Mouse (Mus musculus): ENCODE measurements around the gene Gprin3. TPM values are rescaled to one million over a fixed set of nuclear protein-coding genes. Genes with fewer than 3 reads are reported as not detected.

The Gprin3 gene
- polyA plus RNA-seq (2015; fragmentation: Nextera tagmentation; extraction: Ambion mirVana) = 1.7 and 2.4 TPM in 2 replicates

GRCm38 (mm10) chr6:59425824-59426533 lies at the start of gene Gprin3:
Gene Gprin3, minus strand, starts transcription at chr6:59426294.
- H3K9me3 ChIP-seq (ENCODE audit: low read length) = no peaks in the 10 kb centered on the region
- peak within 1 kb of the TSS; percentile 81 for H3K27ac ChIP-seq (ENCODE audit: low read length)
- H3K4me3 ChIP-seq (ENCODE audit: low read length) = peak within 1 kb of the TSS; percentile 58
- ATAC-seq (ENCODE audit: low FRiP score, low TSS enrichment) = peak; percentile 98
- no peaks in the 10 kb centered on the region; the same call in 1 of the 2 replicates for H3K27me3 ChIP-seq (ENCODE audit: insufficient read depth, low read length)
- peak within 1 kb of the TSS; percentile 86 for H3K4me2 ChIP-seq (replicated peaks; ENCODE audit: low read depth, low read length)
- no peaks in the 10 kb centered on the region for H3K36me3 ChIP-seq (ENCODE audit: insufficient read depth, low read length)
- H3K4me1 ChIP-seq (ENCODE audit: insufficient read depth, low read length) = 0 out of 2 replicates have a peak, but pooled peaks cover 4% of the 10 kb centered on the region
- WGBS = 6% methylated on average over 34 of the region's 34 CpGs
- peak within 1 kb of the TSS; percentile 74 for H3K9ac ChIP-seq (replicated peaks; ENCODE audit: low read length)

- H3K9ac ChIP-seq (replicated peaks; ENCODE audit: low read length) = no peak overlapping the region
- no peak for ATAC-seq (ENCODE audit: low FRiP score, low TSS enrichment)
- H3K36me3 ChIP-seq (ENCODE audit: insufficient read depth, low read length) = no peaks in the 10 kb centered on the region
- no peaks in the 10 kb centered on the region for H3K4me1 ChIP-seq (ENCODE audit: insufficient read depth, low read length)
- H3K27me3 ChIP-seq (ENCODE audit: insufficient read depth, low read length) = no peaks in the 10 kb centered on the region
- no peak overlapping the region for H3K4me3 ChIP-seq (ENCODE audit: low read length)
- no peaks in the 10 kb centered on the region for H3K9me3 ChIP-seq (ENCODE audit: low read length)
- no peak overlapping the region for H3K27ac ChIP-seq (ENCODE audit: low read length)
- no peak overlapping the region for H3K4me2 ChIP-seq (replicated peaks; ENCODE audit: low read depth, low read length)
Observed at GRCm38 (mm10) chr6:59458861-59459260, 32.8 kb upstream of the Gprin3 start.

DNA sequence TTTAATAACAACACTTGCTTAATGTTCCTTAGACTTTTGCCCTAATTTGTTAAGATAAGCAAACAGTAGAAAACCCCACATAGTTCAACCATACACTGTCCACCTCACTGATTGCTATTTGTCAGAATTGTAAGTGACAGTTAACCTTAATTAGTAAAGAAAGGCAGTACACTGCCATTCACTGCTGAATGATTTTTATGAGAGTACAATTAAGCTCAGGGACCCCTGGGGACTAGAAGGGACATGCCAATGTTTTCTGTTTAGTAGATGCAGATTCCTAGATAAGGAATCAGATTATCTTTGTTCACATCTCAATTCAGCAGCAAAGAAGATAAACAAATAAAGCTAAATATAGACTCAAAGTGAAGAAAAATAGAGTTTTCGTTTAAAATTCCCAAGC lies 30.0 kb upstream of the Gprin3 start:
- WGBS = 67% methylated on average over 1 of the region's 1 CpGs
- Histone ChIP-seq H3K4me2 (replicated peaks; ENCODE audit: low read depth, low read length) (no peak overlapping the region), H3K36me3 (ENCODE audit: insufficient read depth, low read length) (no peaks in the 10 kb centered on the region), H3K9me3 (ENCODE audit: low read length) (no peaks in the 10 kb centered on the region), H3K9ac (replicated peaks; ENCODE audit: low read length) (no peak overlapping the region), H3K4me1 (ENCODE audit: insufficient read depth, low read length) (no peaks in the 10 kb centered on the region), H3K27me3 (ENCODE audit: insufficient read depth, low read length) (no peaks in the 10 kb centered on the region), H3K4me3 (ENCODE audit: low read length) (no peak overlapping the region), H3K27ac (ENCODE audit: low read length) (no peak overlapping the region)
- no peak for ATAC-seq (ENCODE audit: low FRiP score, low TSS enrichment)

DNA sequence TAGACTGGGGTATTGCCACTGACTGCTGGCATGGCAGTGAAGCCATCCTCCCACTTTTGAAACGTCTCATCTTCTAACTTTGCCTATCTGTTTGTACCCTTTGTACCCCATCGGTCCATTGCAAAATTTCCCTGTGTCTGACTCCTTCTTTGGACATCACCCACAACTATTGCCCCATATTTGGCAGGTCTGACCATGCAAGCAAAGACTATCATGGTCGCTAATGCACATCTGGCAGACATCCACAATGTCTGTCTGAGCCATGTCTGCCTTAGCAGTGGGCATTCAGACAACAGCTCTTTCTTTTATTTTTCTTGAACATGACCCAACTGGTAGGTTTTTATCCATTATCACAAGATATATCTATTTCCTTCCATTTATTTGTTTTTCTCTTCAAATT lies 25.3 kb upstream of the Gprin3 start:
- Histone ChIP-seq H3K9ac (replicated peaks; ENCODE audit: low read length) (no peak overlapping the region), H3K9me3 (ENCODE audit: low read length) (no peaks in the 10 kb centered on the region), H3K4me2 (replicated peaks; ENCODE audit: low read depth, low read length) (no peak overlapping the region), H3K27ac (ENCODE audit: low read length) (no peak overlapping the region), H3K4me1 (ENCODE audit: insufficient read depth, low read length) (no peaks in the 10 kb centered on the region), H3K27me3 (ENCODE audit: insufficient read depth, low read length) (no peaks in the 10 kb centered on the region), H3K36me3 (ENCODE audit: insufficient read depth, low read length) (no peaks in the 10 kb centered on the region), H3K4me3 (ENCODE audit: low read length) (no peak overlapping the region)
- WGBS = 88% methylated on average over 3 of the region's 3 CpGs
- no peak for ATAC-seq (ENCODE audit: low FRiP score, low TSS enrichment)

GRCm38 (mm10) chr6:59445101-59445503 lies 19.0 kb upstream of the Gprin3 start:
- Histone ChIP-seq H3K9ac (replicated peaks; ENCODE audit: low read length) (no peak overlapping the region), H3K27ac (ENCODE audit: low read length) (no peak overlapping the region), H3K4me2 (replicated peaks; ENCODE audit: low read depth, low read length) (no peak overlapping the region), H3K4me3 (ENCODE audit: low read length) (no peak overlapping the region), H3K4me1 (ENCODE audit: insufficient read depth, low read length) (no peaks in the 10 kb centered on the region), H3K27me3 (ENCODE audit: insufficient read depth, low read length) (no peaks in the 10 kb centered on the region), H3K9me3 (ENCODE audit: low read length) (no peaks in the 10 kb centered on the region), H3K36me3 (ENCODE audit: insufficient read depth, low read length) (no peaks in the 10 kb centered on the region)
- no peak for ATAC-seq (ENCODE audit: low FRiP score, low TSS enrichment)
- WGBS = 71% methylated on average over 3 of the region's 3 CpGs

DNA sequence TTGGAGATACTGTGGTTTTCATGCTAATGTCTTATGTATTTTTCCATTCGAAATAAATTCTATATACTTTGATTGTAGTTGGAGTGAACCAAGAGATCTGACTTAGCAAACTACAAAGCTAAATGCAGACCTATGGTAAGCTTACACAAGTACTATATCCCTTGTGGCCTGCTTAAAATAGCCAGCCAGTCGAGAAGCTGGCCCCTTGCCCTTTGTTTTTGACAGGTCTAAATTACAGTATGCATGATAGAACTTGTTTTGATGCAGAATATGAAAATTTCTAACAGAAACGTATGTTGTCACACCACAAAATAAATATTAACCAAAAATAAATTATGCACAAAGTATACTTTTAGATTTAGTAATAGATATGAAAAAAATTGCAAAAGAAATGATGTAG lies 9.8 kb upstream of the Gprin3 start:
- Histone ChIP-seq H3K4me3 (ENCODE audit: low read length) (no peak overlapping the region), H3K9me3 (ENCODE audit: low read length) (no peaks in the 10 kb centered on the region), H3K4me2 (replicated peaks; ENCODE audit: low read depth, low read length) (no peak overlapping the region), H3K27ac (ENCODE audit: low read length) (no peak overlapping the region), H3K4me1 (ENCODE audit: insufficient read depth, low read length) (no peaks in the 10 kb centered on the region), H3K27me3 (ENCODE audit: insufficient read depth, low read length) (no peaks in the 10 kb centered on the region), H3K36me3 (ENCODE audit: insufficient read depth, low read length) (no peaks in the 10 kb centered on the region), H3K9ac (replicated peaks; ENCODE audit: low read length) (no peak overlapping the region)
- no peak for ATAC-seq (ENCODE audit: low FRiP score, low TSS enrichment)
- 53% methylated on average over 3 of the region's 3 CpGs for WGBS

GRCm38 (mm10) chr6:59433116-59433515 lies 7.0 kb upstream of the Gprin3 start:
- no peaks in the 10 kb centered on the region for H3K36me3 ChIP-seq (ENCODE audit: insufficient read depth, low read length)
- no peaks in the 10 kb centered on the region for H3K27me3 ChIP-seq (ENCODE audit: insufficient read depth, low read length)
- no peak for ATAC-seq (ENCODE audit: low FRiP score, low TSS enrichment)
- no peak overlapping the region for H3K4me2 ChIP-seq (replicated peaks; ENCODE audit: low read depth, low read length)
- WGBS = 54% methylated on average over 1 of the region's 1 CpGs
- H3K9me3 ChIP-seq (ENCODE audit: low read length) = no peaks in the 10 kb centered on the region
- no peak overlapping the region for H3K9ac ChIP-seq (replicated peaks; ENCODE audit: low read length)
- no peak overlapping the region for H3K27ac ChIP-seq (ENCODE audit: low read length)
- no peaks in the 10 kb centered on the region for H3K4me1 ChIP-seq (ENCODE audit: insufficient read depth, low read length)
- no peak overlapping the region for H3K4me3 ChIP-seq (ENCODE audit: low read length)

- no peak; the same call in 1 of the 2 replicates for ATAC-seq (ENCODE audit: low FRiP score, low TSS enrichment)
- Histone ChIP-seq H3K9ac (replicated peaks; ENCODE audit: low read length) (peak overlapping the region; percentile 74), H3K4me3 (ENCODE audit: low read length) (peak overlapping the region; percentile 58), H3K27ac (ENCODE audit: low read length) (peak overlapping the region; percentile 81), H3K27me3 (ENCODE audit: insufficient read depth, low read length) (no peaks in the 10 kb centered on the region; the same call in 1 of the 2 replicates), H3K4me2 (replicated peaks; ENCODE audit: low read depth, low read length) (peak overlapping the region; percentile 86), H3K36me3 (ENCODE audit: insufficient read depth, low read length) (no peaks in the 10 kb centered on the region), H3K9me3 (ENCODE audit: low read length) (no peaks in the 10 kb centered on the region), H3K4me1 (ENCODE audit: insufficient read depth, low read length) (0 out of 2 replicates have a peak, but pooled peaks cover 4% of the 10 kb centered on the region)
- WGBS = 52% methylated on average over 3 of the region's 3 CpGs
Observed at GRCm38 (mm10) chr6:59426534-59426885, 416 bp upstream of the Gprin3 start.

DNA sequence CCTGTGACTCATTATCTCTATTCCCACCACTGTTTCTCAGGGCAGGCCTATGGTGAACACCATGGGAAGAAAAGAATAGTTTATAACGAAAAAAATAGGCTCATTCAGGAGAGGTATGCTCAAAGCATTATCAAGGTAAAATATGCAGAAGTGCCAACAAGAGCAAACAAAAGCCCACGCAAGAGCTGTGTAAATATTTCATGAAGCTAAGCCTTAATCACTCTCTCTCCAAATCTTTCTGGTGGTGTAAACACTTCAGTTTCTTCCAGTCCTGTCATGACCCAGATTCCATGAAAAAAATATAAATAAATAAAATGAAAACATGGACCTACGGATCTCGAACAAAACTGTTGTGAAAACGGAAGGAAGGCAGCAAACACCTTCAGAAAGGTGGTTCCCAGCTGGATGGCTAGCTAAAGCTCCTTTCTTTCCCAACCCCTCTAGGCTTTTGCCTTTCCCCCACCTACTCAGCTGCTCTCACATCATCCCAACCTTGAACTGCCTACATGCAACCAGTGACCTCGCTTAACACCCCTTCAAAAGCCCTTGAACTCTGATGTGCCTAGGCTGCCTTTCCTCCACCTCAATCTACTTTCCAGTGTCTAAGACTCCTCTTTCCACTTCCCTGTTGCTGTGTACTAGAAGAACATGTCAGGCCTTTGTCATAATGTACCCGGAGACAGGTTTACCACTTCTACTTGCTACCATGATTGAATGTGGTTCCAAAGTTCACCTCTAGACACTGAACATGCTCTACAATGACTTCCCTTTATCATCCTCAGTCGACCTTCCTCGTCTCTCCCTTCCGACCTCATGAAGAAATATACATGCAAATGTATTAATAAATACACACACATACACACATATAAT lies 988 bp downstream of the Gprin3 start:
- ATAC-seq (ENCODE audit: low FRiP score, low TSS enrichment) = no peak

DNA sequence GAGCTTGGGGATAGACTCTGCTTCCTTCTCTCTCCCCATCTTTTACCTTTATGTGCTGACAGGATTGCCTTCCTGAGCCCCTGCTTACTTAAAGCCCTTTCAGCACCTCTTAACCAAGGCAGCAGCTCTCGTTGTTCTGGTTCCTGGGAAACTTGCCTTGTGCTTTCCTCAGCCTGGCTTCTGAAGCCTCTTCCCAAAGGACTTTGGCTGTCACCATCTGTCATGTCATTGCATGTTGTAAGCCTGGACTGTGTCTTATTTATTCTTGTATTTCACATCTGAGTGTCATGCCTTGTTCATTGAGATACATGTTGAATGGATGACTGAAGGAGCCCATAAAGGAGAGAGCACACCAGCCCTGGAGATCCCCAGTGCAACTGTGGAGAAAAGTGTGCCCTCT lies 2.3 kb downstream of the Gprin3 start:
- H3K4me1 ChIP-seq (ENCODE audit: insufficient read depth, low read length) = 0 out of 2 replicates have a peak, but pooled peaks cover 4% of the 10 kb centered on the region

More for the DNA sequence above, 988 bp downstream of the Gprin3 start:
- H3K4me2 ChIP-seq (replicated peaks; ENCODE audit: low read depth, low read length) = peak overlapping the region; percentile 86
- WGBS = 77% methylated on average over 10 of the region's 10 CpGs
- no peak overlapping the region for H3K27ac ChIP-seq (ENCODE audit: low read length)
- 0 out of 2 replicates have a peak, but pooled peaks cover 4% of the 10 kb centered on the region for H3K4me1 ChIP-seq (ENCODE audit: insufficient read depth, low read length)
- no peaks in the 10 kb centered on the region for H3K9me3 ChIP-seq (ENCODE audit: low read length)
- H3K4me3 ChIP-seq (ENCODE audit: low read length) = peak overlapping the region; percentile 58
- H3K9ac ChIP-seq (replicated peaks; ENCODE audit: low read length) = no peak overlapping the region
- H3K27me3 ChIP-seq (ENCODE audit: insufficient read depth, low read length) = no peaks in the 10 kb centered on the region; the same call in 1 of the 2 replicates
- no peaks in the 10 kb centered on the region for H3K36me3 ChIP-seq (ENCODE audit: insufficient read depth, low read length)

More for the DNA sequence above, 2.3 kb downstream of the Gprin3 start:
- no peaks in the 10 kb centered on the region; the same call in 1 of the 2 replicates for H3K27me3 ChIP-seq (ENCODE audit: insufficient read depth, low read length)
- no peak overlapping the region for H3K4me3 ChIP-seq (ENCODE audit: low read length)
- H3K9me3 ChIP-seq (ENCODE audit: low read length) = no peaks in the 10 kb centered on the region
- H3K36me3 ChIP-seq (ENCODE audit: insufficient read depth, low read length) = no peaks in the 10 kb centered on the region
- H3K27ac ChIP-seq (ENCODE audit: low read length) = no peak overlapping the region
- H3K4me2 ChIP-seq (replicated peaks; ENCODE audit: low read depth, low read length) = no peak overlapping the region
- ATAC-seq (ENCODE audit: low FRiP score, low TSS enrichment) = no peak
- WGBS = 76% methylated on average over 1 of the region's 1 CpGs
- H3K9ac ChIP-seq (replicated peaks; ENCODE audit: low read length) = no peak overlapping the region
